Mouse (Mus musculus) myocyte (in vitro differentiated cells): ENCODE data around the gene Pcdh11x.
"Not testable (repeated sequence)": the region's sequence is repeated elsewhere in the genome, so short reads cannot be mapped to it uniquely, and the experiment has no call there.

ENCODE experiments used
- E2F4 ChIP-seq: IDR thresholded peaks from one replicate; pipeline ENCODE4 v1.6.1; 2011; ENCODE audit warnings: mild to moderate bottlenecking, control low read depth, moderate library complexity; ENCODE audit not compliant: insufficient read depth
- MYOG ChIP-seq, 3 experiments: IDR thresholded peaks; one replicate each; pipeline ENCODE4 v1.6.1; 2011; ENCODE audit warnings: control low read depth in 2 of 3, low read depth in 2 of 3, mild to moderate bottlenecking in 2 of 3; ENCODE audit not compliant: insufficient read length in 2 of 3, control insufficient read depth in 1 of 3, insufficient read depth in 1 of 3
- POLR2A ChIP-seq: IDR thresholded peaks from one replicate; pipeline ENCODE4 v1.6.1; 2011; ENCODE audit warnings: low read depth, mild to moderate bottlenecking, control low read depth, moderate library complexity; ENCODE audit not compliant: insufficient read length
- POLR2AphosphoS2 ChIP-seq: IDR thresholded peaks from one replicate; pipeline ENCODE4 v1.6.1; 2011; ENCODE audit warnings: low read depth, control low read depth; ENCODE audit not compliant: insufficient read length
- REST ChIP-seq: IDR thresholded peaks from one replicate; pipeline ENCODE4 v1.6.1; 2011; ENCODE audit warnings: mild to moderate bottlenecking, control low read depth, moderate library complexity; ENCODE audit not compliant: insufficient read depth, insufficient read length
- USF1 ChIP-seq: IDR thresholded peaks from one replicate; pipeline ENCODE4 v1.6.1; 2011; ENCODE audit warnings: low read depth, mild to moderate bottlenecking, control low read depth, moderate library complexity

DNA sequence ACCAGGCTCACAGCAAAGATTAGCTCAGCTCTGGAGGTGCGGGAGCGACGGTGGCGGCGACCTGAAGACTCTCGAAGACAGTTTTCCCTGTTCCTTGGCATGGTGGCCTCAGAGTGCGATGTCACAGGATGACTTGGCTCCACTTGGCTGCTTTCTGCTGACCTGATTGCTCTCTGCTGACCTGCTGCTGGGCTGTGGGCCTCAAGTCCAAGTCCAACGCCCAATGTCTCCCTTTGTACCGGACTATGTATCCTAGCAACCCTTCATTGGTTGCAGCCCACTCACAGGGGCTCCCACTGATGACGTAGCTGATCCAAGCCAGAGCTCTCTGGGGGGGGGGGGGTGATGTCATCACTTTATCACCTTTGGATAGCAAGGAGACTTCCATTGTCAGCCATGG lies 22.9 kb downstream of the Pcdh11x start, which contains the start of gene H2afb3:
- not testable (repeated sequence) for TF ChIP-seq REST; POLR2AphosphoS2; POLR2A; MYOG (IDR thresholded peaks at IDR 0.05; ENCODE audit: control insufficient read depth in 1 of 3, insufficient read depth in 1 of 3, insufficient read length in 2 of 3, low read depth in 2 of 3); E2F4; USF1
